Mouse (Mus musculus): Measurements from ENCODE around the gene Clcc1. TPM values are rescaled to one million over a fixed set of nuclear protein-coding genes. Genes with fewer than 3 reads are reported as not detected.
"Not testable (repeated sequence)": the region's sequence is repeated elsewhere in the genome, so short reads cannot be mapped to it uniquely, and the experiment has no call there.

The Clcc1 gene
- 10 to 100 TPM; 31.6 to 35.8 TPM for total RNA-seq (2021)

GRCm38 (mm10) chr3:108653710-108654379 is at the start of gene Clcc1:
Gene Clcc1 (plus strand): TSS chr3:108653913.
- intact Hi-C loops (cut with DNase I): loop anchor here (5.0 kb wide), 1 partner anchor 82 kb away; the partner anchor contains the start of gene Taf13
- peak; percentile 98 for DNase-seq

GRCm38 (mm10) chr3:108608906-108609305 is 44.8 kb upstream of the Clcc1 start:
- intact Hi-C loops (cut with DNase I): no loop called here
- DNase-seq: peak; percentile 7 to 15

- DNase-seq: no peak
- intact Hi-C loops (cut with DNase I): no loop called here
These were observed 19.0 kb upstream of the Clcc1 start for GRCm38 (mm10) chr3:108634761-108635160.

GRCm38 (mm10) chr3:108639412-108639811 is 14.3 kb upstream of the Clcc1 start:
- no peak for DNase-seq
- intact Hi-C loops (cut with DNase I): no loop called here

GRCm38 (mm10) chr3:108640998-108641397 is 12.7 kb upstream of the Clcc1 start:
- no peak for DNase-seq
- intact Hi-C loops (cut with DNase I): no loop called here

GRCm38 (mm10) chr3:108644856-108645255 is 8.9 kb upstream of the Clcc1 start:
- intact Hi-C loops (cut with DNase I): no loop called here
- no peak for DNase-seq

GRCm38 (mm10) chr3:108646036-108646435 is 7.7 kb upstream of the Clcc1 start:
- intact Hi-C loops (cut with DNase I): no loop called here
- DNase-seq: no peak

- DNase-seq; intact Hi-C loops (cut with DNase I): not testable (repeated sequence)
These were observed 6.0 kb upstream of the Clcc1 start for GRCm38 (mm10) chr3:108647681-108648080.

GRCm38 (mm10) chr3:108652866-108653642 is 659 bp upstream of the Clcc1 start:
- intact Hi-C loops (cut with DNase I): loop anchor here (5.0 kb wide), 1 partner anchor 81 kb away; the partner anchor contains the start of gene Taf13
- DNase-seq: no peak

GRCm38 (mm10) chr3:108654566-108654965 is 853 bp downstream of the Clcc1 start:
- intact Hi-C loops (cut with DNase I): loop anchor here (5.0 kb wide), 1 partner anchor 82 kb away; the partner anchor contains the start of gene Taf13
- DNase-seq: no peak

- intact Hi-C loops (cut with DNase I): no loop called here
- DNase-seq: no peak
These were observed 1.8 kb downstream of the Clcc1 start for GRCm38 (mm10) chr3:108655486-108655885.

- intact Hi-C loops (cut with DNase I): no loop called here
- no peak for DNase-seq
These were observed 4.9 kb downstream of the Clcc1 start for GRCm38 (mm10) chr3:108658612-108659011.

- intact Hi-C loops (cut with DNase I): no loop called here
- no peak for DNase-seq
These were observed 7.2 kb downstream of the Clcc1 start for GRCm38 (mm10) chr3:108660941-108661340.

GRCm38 (mm10) chr3:108676616-108677015 is 22.9 kb downstream of the Clcc1 start:
- intact Hi-C loops (cut with DNase I): no loop called here
- DNase-seq: no peak

- DNase-seq: no peak
- intact Hi-C loops (cut with DNase I): no loop called here
These were observed 27.3 kb downstream of the Clcc1 start for GRCm38 (mm10) chr3:108681004-108681403.

- DNase-seq; intact Hi-C loops (cut with DNase I): not testable (repeated sequence)
These were observed 29.9 kb downstream of the Clcc1 start for GRCm38 (mm10) chr3:108683597-108683996.

GRCm38 (mm10) chr3:108685701-108686100 is 32.0 kb downstream of the Clcc1 start:
- DNase-seq: no peak
- intact Hi-C loops (cut with DNase I): no loop called here

GRCm38 (mm10) chr3:108689015-108689441 is 35.3 kb downstream of the Clcc1 start:
- intact Hi-C loops (cut with DNase I): no loop called here
- no peak for DNase-seq

- intact Hi-C loops (cut with DNase I): no loop called here
- DNase-seq: no peak
These were observed 35.7 kb downstream of the Clcc1 start for GRCm38 (mm10) chr3:108689446-108689845.

- no peak for DNase-seq
- intact Hi-C loops (cut with DNase I): no loop called here
These were observed 36.3 kb downstream of the Clcc1 start for GRCm38 (mm10) chr3:108689979-108690378.

- DNase-seq: no peak
- intact Hi-C loops (cut with DNase I): no loop called here
These were observed 40.6 kb downstream of the Clcc1 start for GRCm38 (mm10) chr3:108694321-108694720.

GRCm38 (mm10) chr3:108698662-108699061 is 44.9 kb downstream of the Clcc1 start:
- intact Hi-C loops (cut with DNase I): no loop called here
- no peak for DNase-seq
